Mouse (Mus musculus): ENCODE measurements around the gene Aym1.

GRCm38 (mm10) chr5:113357186-113357585 is at the start of gene Aym1:
- TF ChIP-seq CTCF (IDR thresholded peaks at IDR 0.05; ENCODE audit: borderline replicate concordance, insufficient read depth, low read depth, low read length) = no peak
- no peak for TF ChIP-seq POLR2A (IDR thresholded peaks at IDR 0.05; ENCODE audit: borderline replicate concordance, insufficient read depth, low read length)
